Mouse (Mus musculus): ENCODE data around the gene Cdc42. TPM values are rescaled to one million over a fixed set of nuclear protein-coding genes. Genes with fewer than 3 reads are reported as not detected.

Cdc42 gene
- polyA plus RNA-seq, 1 experiment: 17.0 TPM

GRCm38 (mm10) chr4:137306991-137307706, 50.4 kb downstream of the Cdc42 start:
- TF ChIP-seq GATA1 (IDR thresholded peaks at IDR 0.05; ENCODE audit: low read length): no peak

DNA sequence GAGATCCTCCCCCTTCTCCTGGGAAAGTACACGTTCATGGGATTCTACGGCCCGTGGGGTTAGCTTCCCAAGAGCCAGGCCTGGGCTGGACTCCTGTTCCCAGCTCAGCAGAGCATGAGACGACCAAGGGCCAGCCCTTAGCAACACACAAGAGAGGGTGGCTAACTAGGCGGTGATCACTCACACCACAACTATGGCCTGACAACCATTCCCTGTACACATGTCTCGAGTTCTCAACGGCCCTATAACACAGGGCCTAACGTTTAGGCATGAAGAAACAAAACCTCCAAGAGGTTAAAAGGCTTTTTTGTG, 51.0 kb downstream of the Cdc42 start:
- TF ChIP-seq GATA1 (IDR thresholded peaks at IDR 0.05; ENCODE audit: low read length): no peak

DNA sequence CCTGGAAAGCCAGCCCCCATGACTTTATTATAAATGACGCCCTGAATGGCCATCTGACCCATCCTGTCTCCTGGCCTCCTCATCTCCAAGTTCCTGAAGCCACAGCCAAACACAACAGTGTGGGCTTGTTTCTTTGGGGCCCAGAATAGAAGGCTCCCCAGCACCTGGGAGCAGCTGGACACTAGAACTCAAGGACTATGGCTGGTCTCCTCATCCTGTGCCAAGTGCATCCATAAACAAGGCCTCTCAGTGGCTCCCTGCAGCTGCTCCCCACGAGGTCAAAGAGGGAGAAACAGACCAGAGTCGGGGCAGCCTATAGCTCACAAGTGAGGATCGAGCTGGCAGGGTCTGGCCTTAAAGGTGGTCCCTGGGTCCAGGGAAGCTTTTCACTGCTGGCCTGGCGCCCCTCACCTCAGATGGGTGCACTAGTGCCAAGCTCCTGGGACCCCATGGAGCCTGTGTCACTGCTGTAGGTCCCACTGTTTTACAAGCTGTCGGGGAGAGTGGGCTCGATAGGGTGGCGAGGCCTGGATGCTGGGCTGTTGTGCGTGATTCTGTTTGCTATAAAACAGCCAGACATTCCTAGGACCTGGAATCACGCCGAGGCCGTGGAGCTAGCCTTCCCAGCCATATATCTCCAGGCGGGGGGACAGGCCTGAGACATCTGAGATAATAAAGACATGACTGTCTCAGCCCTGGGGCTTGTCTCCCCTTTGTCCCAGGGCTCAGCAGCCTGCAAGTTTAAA, 51.5 kb downstream of the Cdc42 start:
- no peak for TF ChIP-seq GATA1 (IDR thresholded peaks at IDR 0.05; ENCODE audit: low read length)

GRCm38 (mm10) chr4:137305066-137305465, 52.5 kb downstream of the Cdc42 start:
- no peak for TF ChIP-seq GATA1 (IDR thresholded peaks at IDR 0.05; ENCODE audit: low read length)

DNA sequence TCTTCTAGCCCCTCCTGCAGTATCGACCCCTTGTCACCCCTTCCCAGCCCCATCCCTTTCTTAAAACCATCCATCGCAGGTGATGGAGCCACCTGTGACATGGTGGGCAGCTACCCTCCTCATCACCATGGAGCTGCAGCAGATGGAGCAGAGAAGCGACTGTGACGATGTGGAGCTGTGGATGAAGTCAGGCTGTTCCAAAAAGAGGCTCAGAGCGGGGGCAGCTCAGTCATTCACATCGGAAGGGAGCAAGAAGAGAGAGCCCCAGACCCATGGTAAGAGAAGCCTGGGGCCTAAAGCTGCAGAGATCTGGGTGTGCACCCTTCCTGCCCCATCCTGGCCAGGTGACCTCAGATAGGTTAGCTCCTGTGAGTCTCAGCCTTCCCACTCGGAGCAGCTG, 53.4 kb downstream of the Cdc42 start:
- TF ChIP-seq GATA1 (IDR thresholded peaks at IDR 0.05; ENCODE audit: low read length): no peak

- TF ChIP-seq GATA1 (IDR thresholded peaks at IDR 0.05; ENCODE audit: low read length): no peak
These were observed 55.9 kb downstream of the Cdc42 start for GRCm38 (mm10) chr4:137301635-137302034.

DNA sequence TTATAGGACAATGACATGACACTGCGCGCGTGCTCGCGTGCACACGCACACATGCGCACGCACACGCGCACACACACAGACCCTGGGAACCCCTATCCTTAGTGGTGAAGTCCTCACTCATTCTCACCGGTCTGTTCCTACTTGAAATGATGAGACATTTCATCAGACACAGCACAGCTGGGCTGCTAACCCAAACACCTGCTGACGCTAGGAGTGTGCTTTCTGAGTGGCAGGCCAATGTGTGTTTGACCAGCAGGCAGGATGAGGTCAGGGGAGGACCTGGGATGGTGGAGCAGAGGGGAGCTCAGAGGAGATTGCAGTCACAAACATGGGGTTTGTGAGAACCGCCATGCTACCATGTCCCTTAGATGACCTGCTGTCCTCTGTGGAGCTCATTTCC, 57.3 kb downstream of the Cdc42 start:
- TF ChIP-seq GATA1 (IDR thresholded peaks at IDR 0.05; ENCODE audit: low read length): no peak

DNA sequence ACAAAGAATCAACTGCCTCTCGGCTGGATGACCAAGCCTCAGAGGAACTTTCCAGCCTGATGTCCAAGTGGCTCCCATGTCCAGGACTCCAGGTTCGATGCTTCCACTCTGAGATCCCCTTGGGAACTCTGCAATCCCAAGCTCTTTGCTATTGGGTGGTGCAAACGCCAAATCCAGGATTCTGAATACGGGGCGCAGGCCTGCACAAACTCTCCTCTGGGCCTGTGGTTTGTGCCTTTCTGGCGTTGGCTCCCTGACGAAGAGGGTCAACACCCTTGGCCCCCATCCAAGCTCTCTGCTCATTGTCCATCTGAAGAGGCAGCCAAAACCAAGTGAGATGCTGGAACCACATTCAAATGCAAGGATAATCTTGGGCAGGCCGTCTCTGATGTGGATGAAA, 59.1 kb downstream of the Cdc42 start:
- TF ChIP-seq GATA1 (IDR thresholded peaks at IDR 0.05; ENCODE audit: low read length): no peak

DNA sequence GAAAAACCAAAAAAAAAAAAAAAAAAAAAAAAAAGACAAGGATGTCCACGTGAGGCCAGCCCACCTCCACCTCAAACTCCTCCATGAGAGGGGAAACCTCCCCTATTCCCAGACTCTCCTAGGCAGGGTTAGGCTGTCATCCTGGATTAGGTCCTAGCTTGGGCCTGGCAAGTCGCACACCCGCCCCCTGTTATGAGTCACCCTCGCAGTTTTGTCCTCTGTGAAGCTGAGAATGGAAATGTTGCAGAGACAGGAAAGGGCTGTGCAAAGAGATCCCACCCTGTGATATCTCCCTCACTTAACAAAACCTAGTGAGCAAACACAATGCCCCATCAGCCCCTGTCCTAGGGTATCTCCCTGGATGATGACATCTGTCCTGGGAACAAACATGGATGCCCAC, 59.9 kb downstream of the Cdc42 start:
- TF ChIP-seq GATA1 (IDR thresholded peaks at IDR 0.05; ENCODE audit: low read length): no peak

DNA sequence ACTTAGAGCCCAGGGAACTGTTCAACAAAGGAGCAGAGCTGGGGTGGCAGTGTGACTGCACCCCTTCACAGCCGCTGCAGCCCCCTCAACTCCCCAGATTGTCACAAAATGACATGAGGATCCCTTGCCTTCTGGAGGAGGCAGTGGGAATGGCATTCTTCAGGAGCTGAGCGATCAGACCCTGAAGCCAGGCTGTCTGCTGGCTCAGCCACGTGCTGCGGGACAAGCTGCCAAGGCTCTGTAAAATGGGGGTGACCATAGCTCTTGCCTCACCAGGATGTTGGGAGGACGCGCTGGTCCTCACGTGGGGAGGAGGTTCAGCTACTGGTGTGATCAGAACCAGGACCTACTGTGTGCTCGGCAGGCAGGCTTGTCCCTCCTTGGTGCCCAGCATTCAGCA, 62.6 kb downstream of the Cdc42 start:
- no peak for TF ChIP-seq GATA1 (IDR thresholded peaks at IDR 0.05; ENCODE audit: low read length)

DNA sequence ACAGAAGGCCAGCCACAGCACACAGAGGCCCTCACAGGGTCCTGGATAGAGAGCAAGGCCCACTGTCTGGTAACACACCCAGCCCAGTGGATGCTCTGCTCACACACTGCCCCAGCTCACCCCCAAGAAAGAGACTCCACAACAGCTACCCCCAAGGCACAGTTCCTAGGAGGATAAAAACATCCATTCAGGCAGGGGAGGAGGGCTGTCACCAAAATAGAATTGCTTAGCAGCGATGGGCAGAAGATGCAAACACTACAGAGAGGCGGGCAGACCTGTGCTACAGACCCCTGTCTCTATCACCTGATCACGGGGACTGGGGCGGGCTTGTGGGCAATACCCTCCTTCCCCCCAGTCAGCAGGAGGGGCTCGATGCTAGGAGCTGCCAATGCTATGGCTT, 63.0 kb downstream of the Cdc42 start:
- no peak for TF ChIP-seq GATA1 (IDR thresholded peaks at IDR 0.05; ENCODE audit: low read length)

GRCm38 (mm10) chr4:137294032-137294431, 63.5 kb downstream of the Cdc42 start:
- no peak for TF ChIP-seq GATA1 (IDR thresholded peaks at IDR 0.05; ENCODE audit: low read length)

GRCm38 (mm10) chr4:137292625-137293024, 64.9 kb downstream of the Cdc42 start:
- no peak for TF ChIP-seq GATA1 (IDR thresholded peaks at IDR 0.05; ENCODE audit: low read length)

- no peak for TF ChIP-seq GATA1 (IDR thresholded peaks at IDR 0.05; ENCODE audit: low read length)
These were observed 67.3 kb downstream of the Cdc42 start for GRCm38 (mm10) chr4:137290250-137290649.

DNA sequence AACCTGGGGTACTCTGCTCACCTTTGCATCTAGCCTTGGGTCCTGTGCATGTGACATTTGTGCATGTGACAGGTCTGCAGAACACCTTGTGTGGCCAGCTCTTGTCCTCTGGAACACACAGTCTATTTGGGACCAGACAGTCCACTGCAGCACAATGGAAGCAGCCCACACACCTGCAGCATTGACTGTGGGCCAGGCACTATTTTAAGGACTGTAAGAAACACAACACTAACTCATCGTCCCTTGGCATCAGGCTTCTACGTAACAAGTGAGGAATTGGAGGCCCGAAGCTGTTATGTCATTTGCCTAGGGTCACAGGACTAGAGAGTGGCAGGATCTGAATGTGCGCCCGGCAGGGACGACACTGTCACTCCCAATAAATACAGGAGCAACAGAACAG, 67.8 kb downstream of the Cdc42 start:
- TF ChIP-seq GATA1 (IDR thresholded peaks at IDR 0.05; ENCODE audit: low read length): no peak

DNA sequence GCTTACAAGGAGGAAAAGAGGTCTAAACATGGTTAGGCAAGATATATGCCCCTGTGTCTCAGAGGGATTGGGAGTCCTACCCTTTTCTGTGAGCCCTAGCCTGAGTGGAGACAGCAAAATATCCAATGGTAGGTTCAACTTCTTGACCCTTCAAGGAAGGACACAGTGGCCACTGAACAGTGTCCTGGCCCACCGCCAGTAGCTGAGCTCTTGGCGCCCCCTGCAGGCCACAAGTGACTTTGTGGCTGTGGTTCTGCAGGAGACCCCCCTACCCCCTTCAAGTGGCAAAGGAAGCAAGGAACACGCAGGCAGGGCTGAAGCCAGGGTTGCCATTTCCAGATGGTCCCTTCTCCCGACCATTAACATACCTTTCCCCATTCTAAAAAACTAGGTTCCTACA, 69.7 kb downstream of the Cdc42 start:
- TF ChIP-seq GATA1 (IDR thresholded peaks at IDR 0.05; ENCODE audit: low read length): no peak

DNA sequence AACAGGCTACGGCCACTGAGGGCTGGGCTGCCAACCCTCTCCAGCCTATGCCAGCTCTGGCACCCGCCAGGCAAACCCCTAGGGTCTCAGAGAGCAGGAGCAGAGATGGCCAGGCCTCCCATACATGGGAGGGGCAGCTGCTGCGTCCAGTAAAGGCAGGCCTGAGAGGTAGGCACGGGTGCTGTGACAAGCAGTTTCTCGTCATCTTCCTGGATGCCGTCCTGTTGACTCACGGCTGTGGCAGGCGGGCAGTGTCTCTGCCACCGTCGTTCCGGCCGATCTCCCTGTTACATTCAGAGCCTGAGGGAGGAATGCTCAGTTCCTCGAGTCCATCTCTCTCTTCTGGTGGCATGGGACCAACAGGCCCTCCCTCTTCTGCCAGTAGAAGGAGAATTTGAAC, 70.3 kb downstream of the Cdc42 start:
- TF ChIP-seq GATA1 (IDR thresholded peaks at IDR 0.05; ENCODE audit: low read length): no peak

Measured in G1E-ER4 (cell line).